In genomic region chr4:125835250-125835649, GRCm38 (mm10) we compare ENCODE assay signal across 8 mouse cellular contexts.
DNase-seq lines count a peak whose midpoint lies in the region; ATAC-seq and TF ChIP-seq lines count a peak whose summit lies in the region.

No protein-coding gene starts in this region.

- H3K4me2 ChIP-seq in limb, embryonic 12.5 days, result peak overlapping the region; percentile 21; the same call in 1 of the 2 replicates

- no peak for TF ChIP-seq POLR2A in heart, adult 2 months (IDR thresholded peaks at IDR 0.05; ENCODE audit: insufficient read depth, low read depth, low read length)

- 1% methylated on average over 8 of the region's 8 CpGs for WGBS in heart, adult 2 months
- under 1% methylated on average over 8 of the region's 8 CpGs for WGBS in limb, embryonic 12.5 days

- peak; percentile 25 to 27 for DNase-seq in heart, postnatal 10 days
- DNase-seq in heart, adult 2 months, result no peak
- DNase-seq in A20 (ENCODE audit: low read depth, low spot score), result peak; percentile 20
- DNase-seq in c-Kit-positive CD71-positive TER-119-negative erythroid progenitor cells, embryonic 14.5 days (ENCODE audit: low read depth), result peak; percentile 32
- DNase-seq in cerebellum, adult 9-11 months, result no peak
- DNase-seq in left cerebral cortex, adult 2 months (ENCODE audit: extremely low spot score in 1 of 2, low spot score in 2 of 2), result no peak

- intact Hi-C loops in heart, postnatal 10 days (cut with DNase I), result no loop called here
- intact Hi-C loops in heart, adult 2 months (cut with DNase I), result no loop called here
- intact Hi-C loops in left cerebral cortex, adult 2 months (cut with DNase I), result no loop called here

- no peak overlapping the region for H3K27ac ChIP-seq in heart, adult 2 months
- no peak overlapping the region for H3K27ac ChIP-seq in limb, embryonic 12.5 days
- H3K27ac ChIP-seq in left cerebral cortex, adult 2 months, result no peak overlapping the region

- no peak overlapping the region for H3K9ac ChIP-seq in heart, adult 2 months (ENCODE audit: low read depth, low read length)
- H3K9ac ChIP-seq in limb, embryonic 12.5 days (replicated peaks), result no peak overlapping the region

- no peak overlapping the region for H3K4me3 ChIP-seq in heart, adult 2 months
- H3K4me3 ChIP-seq in limb, embryonic 12.5 days (replicated peaks), result no peak overlapping the region
- no peak overlapping the region for H3K4me3 ChIP-seq in left cerebral cortex, adult 2 months

- TF ChIP-seq EP300 in heart, adult 2 months (IDR thresholded peaks at IDR 0.05; ENCODE audit: insufficient read depth, low read depth, low read length), result no peak

- no peaks in the 10 kb centered on the region for H3K27me3 ChIP-seq in heart, adult 2 months (ENCODE audit: control insufficient read depth, insufficient read depth, low read length)
- H3K27me3 ChIP-seq in limb, embryonic 12.5 days, result 0 out of 2 replicates have a peak, but pooled peaks cover 15% of the 10 kb centered on the region

- ATAC-seq in limb, embryonic 12.5 days (ENCODE audit: insufficient number of reproducible peaks, insufficient read depth, low FRiP score, low TSS enrichment, low read depth), result peak; percentile 56
- ATAC-seq in cerebellum, adult (ENCODE audit: insufficient number of reproducible peaks, low FRiP score, low TSS enrichment), result no peak

- TF ChIP-seq CTCF in heart, adult 2 months (IDR thresholded peaks at IDR 0.05), result no peak
- no peak for TF ChIP-seq CTCF in left cerebral cortex, adult 2 months (IDR thresholded peaks at IDR 0.05)

- H3K79me2 ChIP-seq in heart, adult 2 months (replicated peaks; ENCODE audit: control insufficient read depth, insufficient read depth, low read length), result no peaks in the 10 kb centered on the region

- no peaks in the 10 kb centered on the region for H3K9me3 ChIP-seq in limb, embryonic 12.5 days

- H3K4me1 ChIP-seq in heart, adult 2 months (ENCODE audit: control insufficient read depth, insufficient read depth, low read length), result no peaks in the 10 kb centered on the region
- H3K4me1 ChIP-seq in limb, embryonic 12.5 days (replicated peaks), result no peaks in the 10 kb centered on the region; the same call in 1 of the 2 replicates

- no peaks in the 10 kb centered on the region for H3K36me3 ChIP-seq in heart, adult 2 months (ENCODE audit: control insufficient read depth, insufficient read depth, low read length)
- H3K36me3 ChIP-seq in limb, embryonic 12.5 days, result no peaks in the 10 kb centered on the region

Comparison
In these comparisons a context has a peak if more than half of its experiments do, and no peak if none do; other contexts are left out.
1. DNase-seq: peak in heart, postnatal 10 days (2 of 2), A20 (single experiment) and c-Kit-positive CD71-positive TER-119-negative erythroid progenitor cells, embryonic 14.5 days (single experiment); none in heart, adult 2 months (0 of 2), cerebellum, adult 9-11 months (single experiment) and left cerebral cortex, adult 2 months (0 of 2).